Mouse (Mus musculus): Measurements from ENCODE around the gene Dnah5.
"Not testable (repeated sequence)": the region's sequence is repeated elsewhere in the genome, so short reads cannot be mapped to it uniquely, and the experiment has no call there.

Gene Dnah5

DNA sequence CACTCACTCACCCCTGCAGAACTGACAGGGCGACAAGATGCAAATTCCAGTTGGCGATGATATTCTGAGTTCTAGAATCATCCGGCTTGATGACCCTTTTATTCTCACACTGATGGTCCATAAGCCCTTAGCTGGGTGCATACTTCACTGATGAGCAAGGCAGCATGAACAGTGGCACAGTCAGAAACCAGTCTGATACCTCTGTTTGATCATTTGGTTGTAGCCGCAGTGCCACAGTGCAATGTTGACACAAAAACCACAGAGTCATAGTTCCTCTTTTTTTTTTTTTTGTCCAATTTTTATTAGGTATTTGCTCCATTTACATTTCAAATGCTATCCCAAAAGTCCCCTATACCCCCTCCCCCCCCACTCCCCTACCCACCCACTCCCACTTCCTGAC lies 95.9 kb downstream of the Dnah5 start:
- DNase-seq (ENCODE audit: low spot score in 2 of 2), result no peak

DNA sequence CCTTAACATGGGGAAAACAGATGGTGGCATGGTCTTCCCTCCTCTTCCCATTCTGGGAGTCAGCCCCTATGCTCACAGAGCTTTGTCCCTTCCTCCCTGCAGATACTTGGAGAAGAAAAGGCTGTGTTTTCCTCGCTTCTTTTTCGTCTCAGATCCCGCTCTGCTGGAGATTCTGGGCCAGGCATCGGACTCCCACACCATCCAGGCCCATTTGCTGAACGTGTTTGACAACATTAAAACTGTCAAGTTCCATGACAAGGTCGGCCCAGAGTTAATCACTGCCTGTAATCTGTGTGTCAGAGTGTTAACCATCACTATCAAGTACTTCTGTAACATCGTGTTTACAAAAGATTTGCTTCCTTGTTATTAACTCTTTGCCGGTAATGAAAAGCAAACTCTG lies 103.6 kb downstream of the Dnah5 start:
- no peak for DNase-seq (ENCODE audit: low spot score in 2 of 2)

DNA sequence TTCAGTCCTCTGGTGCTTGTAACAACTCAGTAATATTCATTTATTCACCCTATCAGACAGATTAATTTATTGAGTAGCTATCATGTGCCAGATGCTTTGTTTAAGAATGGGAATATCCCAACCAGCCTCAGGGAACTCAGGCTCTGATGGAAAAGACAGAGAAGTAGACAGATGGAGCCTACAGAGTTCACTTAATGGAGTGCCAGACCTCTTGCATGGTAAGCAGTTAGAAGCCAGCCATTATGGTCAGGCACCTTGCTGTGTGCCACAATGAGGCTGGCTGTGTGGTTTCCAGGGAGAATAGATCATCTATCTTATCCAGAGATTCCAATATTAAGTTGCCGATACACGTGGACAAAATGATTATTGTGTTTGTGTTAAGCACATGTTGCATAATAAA lies 104.3 kb downstream of the Dnah5 start:
- no peak for DNase-seq (ENCODE audit: low spot score in 2 of 2)

DNA sequence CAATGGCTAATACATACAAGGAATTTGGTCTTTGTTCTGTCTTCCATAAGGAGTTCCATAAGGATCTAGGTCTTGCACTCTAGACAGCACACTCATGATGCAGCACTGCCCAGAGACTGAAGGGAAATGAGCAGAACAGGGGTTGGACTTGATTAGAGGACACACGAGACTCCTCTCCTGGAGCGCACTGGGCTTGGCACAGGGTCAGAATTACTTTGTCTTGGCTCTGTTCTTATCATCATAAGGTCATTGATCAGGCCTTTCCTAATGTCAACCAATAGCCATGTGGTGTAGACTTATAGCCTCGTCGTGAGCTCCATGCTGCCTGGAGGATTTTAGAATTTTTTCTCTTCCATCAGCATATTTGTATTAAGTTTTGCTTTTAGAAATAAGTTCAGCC lies 107.0 kb downstream of the Dnah5 start:
- no peak for DNase-seq (ENCODE audit: low spot score in 2 of 2)

DNA sequence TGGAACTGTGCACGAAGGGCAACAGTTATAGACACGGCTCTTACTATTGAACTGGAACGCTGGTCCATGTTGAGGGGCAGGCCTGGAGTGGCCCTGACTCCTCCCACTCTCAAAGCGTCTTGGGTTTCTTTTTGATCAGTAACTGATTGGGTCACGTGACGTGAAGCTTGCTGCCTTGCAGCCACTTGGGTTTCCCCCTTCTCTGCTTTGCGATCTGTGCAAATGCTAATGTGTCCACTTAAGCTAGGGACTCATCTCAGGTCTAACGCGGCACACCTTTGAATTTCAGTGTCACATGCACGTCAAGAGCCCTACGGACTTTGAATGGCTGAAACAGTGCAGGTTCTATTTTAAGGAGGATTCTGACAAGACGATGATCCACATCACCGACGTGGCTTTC lies 109.9 kb downstream of the Dnah5 start:
- DNase-seq (ENCODE audit: low spot score in 2 of 2), result no peak

DNA sequence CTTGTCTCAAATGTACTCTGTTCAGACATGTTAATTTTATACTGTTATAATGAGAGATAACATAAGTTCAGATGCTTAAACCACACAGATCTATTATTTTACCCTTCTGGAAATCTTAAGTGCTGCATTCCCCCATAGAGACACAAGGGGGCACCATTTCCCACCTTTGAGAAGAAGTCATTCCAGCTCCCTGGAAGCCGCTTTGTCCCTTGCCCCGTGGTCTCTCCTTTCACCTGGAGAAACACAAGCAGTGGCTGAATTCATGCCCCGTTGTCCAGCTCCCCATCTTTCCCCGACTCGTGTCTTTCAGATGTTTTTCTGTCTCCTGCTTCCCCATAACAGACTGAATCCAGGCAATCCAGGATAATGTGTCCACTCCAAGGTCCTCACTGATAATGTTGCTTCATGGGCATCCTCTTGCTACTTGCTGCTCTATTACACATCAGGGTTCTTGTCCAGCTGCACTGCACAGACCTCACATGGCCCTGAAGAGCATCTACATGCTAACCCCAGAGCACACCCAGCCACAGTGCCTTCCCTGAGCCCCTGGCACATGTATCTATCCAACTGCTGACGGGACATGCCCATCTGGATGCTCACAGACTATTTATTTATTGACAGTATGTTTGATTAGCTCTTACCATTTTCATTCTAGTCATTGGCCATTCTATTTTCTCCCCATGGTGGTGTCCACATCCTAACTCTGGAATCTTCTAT lies 112.4 kb downstream of the Dnah5 start:
- peak; percentile 7 to 20 for DNase-seq (ENCODE audit: low spot score in 2 of 2)

DNA sequence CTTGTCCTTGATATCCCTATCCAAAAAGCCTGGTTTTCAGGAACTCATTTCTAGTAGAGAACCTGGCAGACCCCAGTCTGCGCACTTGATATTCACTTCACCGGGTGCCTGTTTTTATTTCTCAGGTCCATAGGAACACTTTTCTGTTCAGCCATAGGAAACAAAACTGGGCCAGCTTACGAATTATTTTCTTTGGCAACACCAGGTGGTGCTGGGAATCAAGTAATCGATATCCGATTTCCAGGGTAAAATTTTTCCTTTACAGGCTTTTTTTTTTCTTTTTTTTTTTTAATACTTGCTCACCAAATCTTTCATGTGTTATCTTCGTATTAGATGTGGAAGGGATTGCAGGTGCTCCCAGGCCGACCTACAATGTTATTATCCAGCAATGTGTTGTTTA lies 119.0 kb downstream of the Dnah5 start:
- no peak for DNase-seq (ENCODE audit: low spot score in 2 of 2)

DNA sequence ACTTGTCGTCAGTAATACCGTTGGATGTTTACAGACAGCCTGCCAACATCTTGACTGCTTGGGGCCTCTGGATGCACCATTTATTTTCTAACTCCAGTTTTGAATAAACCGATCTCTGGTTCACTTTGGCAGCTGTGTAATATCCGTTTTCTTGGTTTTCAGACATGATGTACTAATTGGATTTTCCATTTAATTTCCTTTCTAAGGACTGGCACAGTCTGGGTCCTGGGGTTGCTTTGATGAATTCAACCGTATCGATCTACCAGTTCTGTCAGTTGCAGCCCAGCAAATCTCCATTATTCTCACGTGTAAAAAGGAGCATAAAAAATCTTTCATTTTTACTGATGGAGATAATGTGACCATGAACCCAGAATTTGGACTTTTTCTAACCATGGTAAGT lies 123.4 kb downstream of the Dnah5 start:
- no peak for DNase-seq (ENCODE audit: low spot score in 2 of 2)

DNA sequence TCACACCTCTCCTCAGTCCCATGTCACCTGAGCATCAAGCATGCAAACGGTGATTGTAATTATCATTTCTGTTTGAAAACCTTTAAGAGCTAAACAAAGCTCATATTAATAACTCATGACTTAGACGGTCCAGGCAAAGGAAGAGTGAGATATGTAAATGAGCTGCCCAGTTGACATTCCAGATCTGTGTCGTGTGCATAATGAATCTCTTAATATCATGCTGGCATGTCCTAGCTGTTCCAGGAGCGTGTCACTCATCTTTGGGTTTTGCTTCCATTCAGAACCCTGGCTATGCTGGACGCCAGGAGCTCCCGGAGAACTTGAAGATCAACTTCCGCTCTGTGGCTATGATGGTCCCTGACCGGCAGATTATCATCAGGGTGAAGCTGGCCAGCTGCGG lies 123.9 kb downstream of the Dnah5 start:
- DNase-seq (ENCODE audit: low spot score in 2 of 2), result no peak

DNA sequence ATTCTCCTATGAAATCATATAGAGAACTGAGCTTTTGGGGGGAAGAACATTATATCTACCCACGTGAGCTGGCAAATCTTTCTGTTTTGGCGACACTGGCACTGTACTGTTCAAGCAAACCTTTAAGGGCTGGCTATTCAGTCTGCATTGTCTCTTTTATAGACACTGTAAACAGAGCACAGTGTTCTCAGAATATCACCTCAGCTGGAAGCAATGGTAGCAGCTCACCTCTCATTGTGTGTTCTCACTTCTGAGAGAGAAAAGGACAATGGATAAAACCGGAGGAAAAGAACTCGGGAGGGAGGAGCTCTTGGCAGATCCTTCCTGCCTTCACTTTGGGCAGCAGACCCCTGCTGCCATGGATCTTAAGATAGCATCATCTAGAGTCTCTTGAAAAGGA lies 137.6 kb downstream of the Dnah5 start:
- no peak for DNase-seq (ENCODE audit: low spot score in 2 of 2)

DNA sequence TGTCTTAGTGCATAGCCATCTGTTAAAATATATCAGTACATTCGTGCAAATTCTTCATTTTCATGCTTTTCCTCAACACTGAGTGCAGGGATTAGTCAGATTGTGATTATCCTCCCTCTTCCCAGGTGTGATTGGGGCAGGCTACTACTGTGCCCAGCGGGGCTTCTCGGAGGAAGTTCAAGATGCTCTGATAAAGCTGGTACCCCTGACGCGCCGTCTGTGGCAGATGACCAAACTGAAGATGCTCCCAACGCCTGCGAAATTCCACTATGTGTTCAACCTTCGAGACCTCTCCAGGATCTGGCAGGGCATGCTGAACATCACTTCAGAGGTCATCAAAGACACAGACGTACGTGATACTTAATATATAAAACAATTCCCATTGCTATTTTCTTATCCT lies 164.0 kb downstream of the Dnah5 start:
- DNase-seq (ENCODE audit: low spot score in 2 of 2), result no peak

DNA sequence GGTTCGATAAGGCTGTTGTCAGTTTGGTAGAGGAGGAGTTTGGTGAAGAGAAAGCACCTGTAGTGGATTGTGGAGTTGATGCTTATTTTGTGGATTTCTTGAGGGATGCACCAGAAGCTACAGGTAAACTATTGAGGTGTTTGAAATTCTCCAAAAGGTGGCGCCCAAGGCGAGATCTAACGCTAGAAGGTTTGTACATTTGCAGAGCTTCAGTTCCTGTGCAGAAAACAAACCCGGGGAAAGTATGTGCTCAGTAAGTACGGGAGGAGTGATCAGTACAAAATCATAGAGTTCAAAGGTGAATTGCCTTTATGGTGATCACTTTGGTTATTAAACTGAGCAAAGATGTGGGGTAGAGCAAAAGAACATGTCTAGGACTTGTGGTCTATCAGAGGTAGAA lies 166.9 kb downstream of the Dnah5 start:
- DNase-seq (ENCODE audit: low spot score in 2 of 2), result no peak

DNA sequence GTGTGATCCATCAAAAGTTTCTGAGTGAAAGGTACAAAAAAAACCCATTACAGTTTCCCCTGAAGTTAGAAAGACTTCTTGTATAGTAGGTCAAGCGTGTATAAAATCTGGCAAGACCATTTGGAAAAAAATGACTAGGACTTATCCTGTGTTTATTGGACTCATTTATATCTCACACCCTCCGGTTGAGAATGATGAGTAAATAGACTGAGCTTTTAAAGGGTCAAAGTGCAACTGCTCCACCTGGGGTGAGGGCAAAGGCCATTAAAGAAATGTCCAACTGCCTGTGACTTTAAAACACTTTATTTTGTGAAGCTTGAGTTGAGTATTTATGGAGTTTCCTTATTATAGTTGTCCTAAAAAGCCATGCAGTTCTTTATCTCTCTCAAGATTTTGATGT lies 168.0 kb downstream of the Dnah5 start:
- no peak for DNase-seq (ENCODE audit: low spot score in 2 of 2)

DNA sequence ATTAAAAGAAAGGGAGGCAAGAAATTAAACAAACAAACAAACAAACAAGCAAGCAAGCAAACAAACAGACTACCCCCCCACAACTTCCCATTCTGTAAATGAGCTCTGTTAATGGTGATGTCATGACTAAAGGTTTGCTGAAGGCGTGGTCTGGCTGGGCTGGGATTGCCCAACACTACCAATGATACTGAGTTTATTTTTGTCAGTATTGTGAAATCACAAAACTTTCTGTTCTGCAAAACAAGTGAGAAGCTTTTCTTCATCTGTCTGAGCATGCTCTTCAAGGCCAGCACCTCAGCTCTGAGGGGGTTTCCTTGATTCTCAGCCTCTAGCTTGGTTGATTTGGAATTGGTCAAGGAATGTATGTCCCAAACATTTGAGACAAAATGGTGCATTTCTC lies 170.8 kb downstream of the Dnah5 start:
- DNase-seq (ENCODE audit: low spot score in 2 of 2), result no peak

DNA sequence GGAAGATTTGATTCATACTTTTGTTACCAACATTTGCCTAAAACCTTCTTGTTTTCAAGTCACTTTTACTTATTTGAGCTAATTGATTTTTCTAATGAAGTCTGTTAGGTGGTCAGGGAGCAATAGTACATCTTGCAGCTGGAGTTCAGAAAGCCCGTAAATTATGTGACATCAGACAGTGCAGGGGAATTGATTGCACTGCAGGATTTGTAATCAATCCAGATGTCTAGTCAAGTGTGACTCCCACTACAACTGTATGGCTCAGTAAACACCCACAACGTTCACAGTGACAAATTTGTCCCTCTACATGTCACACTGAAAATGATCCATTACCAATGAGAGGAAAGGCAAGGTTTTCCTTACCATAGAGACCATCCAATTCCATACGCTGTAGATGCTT lies 177.4 kb downstream of the Dnah5 start:
- no peak for DNase-seq (ENCODE audit: low spot score in 2 of 2)

DNA sequence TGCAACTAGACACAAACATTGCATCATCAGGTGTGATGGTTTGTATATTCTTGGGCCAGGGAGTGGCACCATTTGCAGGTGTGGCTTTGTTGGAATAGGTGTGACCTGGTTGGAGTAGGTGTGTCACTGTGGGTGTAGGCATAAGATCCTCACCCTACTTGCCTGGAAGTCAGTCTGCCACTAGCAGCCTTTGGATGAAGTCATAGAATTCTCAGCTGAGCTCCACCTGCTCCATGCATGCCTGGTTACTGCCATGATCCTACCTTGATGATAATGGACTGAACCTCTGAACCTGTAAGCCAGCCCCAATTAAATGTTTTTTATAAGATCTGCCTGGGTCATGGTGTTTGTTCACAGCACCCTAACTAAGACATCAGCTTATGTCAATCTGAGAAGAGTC lies 190.2 kb downstream of the Dnah5 start:
- not testable (repeated sequence) for DNase-seq (ENCODE audit: low spot score in 2 of 2)

DNA sequence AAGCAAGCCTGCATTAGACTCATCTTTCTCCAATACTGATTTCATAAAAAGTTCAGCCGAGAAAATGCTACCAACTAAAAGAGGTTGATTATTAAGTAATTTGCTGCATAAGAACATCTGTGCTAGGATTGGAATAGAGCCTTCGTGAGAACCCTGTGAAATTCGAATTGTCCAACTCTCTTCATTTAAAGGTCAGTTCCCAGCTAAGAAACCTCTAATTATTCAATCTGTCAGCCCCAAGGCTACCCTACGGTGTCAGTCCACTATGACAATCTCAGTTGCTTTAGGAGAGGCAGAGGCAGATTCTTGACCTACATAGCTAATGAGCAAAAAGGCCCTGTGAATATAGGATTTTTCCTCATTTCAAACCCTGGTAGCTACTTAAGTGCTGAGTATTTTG lies 191.9 kb downstream of the Dnah5 start:
- no peak for DNase-seq (ENCODE audit: low spot score in 2 of 2)

DNA sequence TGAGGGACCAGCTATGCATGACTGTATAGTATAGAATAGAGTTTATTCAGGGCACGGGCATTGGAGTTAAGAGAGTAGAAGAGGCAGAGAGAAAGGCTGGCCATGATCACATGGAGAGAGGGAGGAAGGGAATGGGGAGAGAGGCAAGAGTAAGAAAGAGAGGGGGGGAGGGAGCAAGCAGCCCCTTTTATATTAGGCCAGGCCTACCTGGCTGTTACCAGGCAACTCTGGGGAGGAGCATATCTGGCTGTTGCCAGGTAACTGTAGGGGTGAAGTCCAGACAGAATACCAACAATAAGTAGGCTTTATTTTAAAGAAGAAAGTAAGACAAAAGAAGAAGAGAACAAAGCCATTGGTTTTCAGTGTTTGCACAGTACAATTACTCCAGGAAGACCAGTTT lies 194.9 kb downstream of the Dnah5 start:
- DNase-seq (ENCODE audit: low spot score in 2 of 2), result no peak

DNA sequence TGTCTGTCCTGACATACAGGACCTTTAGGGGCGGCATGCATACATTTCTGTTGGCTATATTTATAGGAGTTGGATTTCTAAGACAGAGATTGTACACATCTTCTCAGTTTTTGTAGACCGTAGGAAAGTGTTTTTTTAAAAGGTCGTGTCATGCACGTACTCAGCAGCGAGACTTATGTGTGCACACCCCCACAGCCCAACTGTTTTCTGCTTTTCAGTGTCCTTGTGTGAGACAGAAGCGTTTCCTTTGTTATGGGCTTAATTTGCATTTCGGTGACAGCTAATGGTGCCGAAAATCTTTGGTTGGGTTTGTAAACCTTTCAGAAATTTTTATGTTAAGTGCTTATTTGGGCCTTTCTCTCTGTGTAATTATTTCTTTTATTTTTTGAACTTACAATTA lies 195.7 kb downstream of the Dnah5 start:
- DNase-seq (ENCODE audit: low spot score in 2 of 2), result peak in 1 of 2 experiments; percentile 2

DNA sequence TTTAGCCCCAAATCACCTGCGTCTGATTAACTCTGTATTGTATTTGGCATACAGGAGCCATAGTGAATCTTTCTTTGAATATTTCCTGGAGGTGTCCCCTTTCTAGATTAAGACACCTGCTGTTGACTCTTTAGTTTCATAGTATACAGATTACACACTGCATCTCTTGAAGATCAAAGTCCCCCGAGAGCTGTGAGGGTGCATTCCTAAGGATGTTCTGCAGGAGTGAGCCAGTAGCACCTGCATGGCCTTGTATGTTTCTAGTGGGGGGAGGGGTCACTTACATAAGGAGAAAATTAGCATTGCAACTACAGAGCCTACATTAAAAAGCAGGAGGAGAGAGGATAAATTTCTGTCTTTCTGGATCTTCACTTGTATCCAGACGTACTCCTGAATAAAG lies 201.1 kb downstream of the Dnah5 start:
- no peak for DNase-seq (ENCODE audit: low spot score in 2 of 2)

DNA sequence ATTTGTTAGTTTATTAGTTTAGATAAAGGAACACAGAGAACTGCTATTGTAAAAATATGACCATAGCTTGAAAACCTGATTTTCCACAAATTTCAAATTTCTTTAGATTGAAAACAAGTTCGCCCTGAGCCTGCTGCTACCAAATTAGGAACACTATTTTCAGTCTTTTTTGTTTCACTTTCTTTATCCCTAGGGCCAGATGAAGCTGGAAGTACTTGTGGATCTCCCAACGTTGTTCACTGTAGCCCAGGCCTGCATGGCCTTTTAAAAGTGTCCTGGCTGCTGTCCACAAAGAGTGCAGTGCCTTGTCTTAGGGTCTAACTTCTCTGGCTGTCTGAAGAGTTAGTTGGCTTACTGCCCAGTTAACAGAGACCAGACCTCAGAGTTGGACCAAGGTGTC lies 201.6 kb downstream of the Dnah5 start:
- no peak for DNase-seq (ENCODE audit: low spot score in 2 of 2)

DNA sequence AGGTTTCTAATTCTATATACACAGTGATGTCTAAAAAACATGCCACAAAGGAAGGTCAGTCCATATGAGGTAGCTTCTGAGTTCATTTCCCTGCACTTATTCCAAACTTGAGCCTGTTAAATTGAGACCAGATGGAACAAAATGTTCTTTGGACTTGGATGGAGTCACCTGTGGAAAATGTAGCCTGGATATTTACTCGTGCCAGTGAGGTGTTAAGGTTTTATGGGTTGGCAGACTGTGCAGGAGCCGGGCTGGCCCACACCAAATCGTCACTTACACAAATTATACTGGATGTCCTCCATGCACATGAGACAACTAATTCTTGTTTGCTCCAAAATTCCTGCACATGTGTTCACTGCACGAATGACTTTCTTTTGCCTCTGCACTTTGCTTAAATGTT lies 236.2 kb downstream of the Dnah5 start:
- no peak for DNase-seq (ENCODE audit: low spot score in 2 of 2)

DNA sequence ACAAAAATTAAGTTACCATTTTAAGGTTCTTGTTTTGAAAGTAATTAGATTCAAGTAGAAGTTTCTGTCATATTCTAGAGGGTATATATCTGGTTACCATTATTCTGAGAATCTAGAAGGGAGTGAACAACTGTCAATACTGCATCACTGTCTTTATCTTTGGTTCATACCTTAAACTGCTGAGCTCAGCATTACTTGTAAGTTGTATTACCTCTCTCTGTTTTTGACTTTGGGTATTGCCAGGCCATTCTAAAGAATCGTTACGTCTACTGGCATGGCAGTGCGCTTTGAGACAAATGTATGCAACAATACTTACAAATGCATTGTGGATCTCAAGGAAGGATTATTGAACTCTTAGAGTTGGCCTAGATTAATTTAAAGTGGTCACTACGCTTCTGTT lies 240.9 kb downstream of the Dnah5 start:
- no peak for DNase-seq (ENCODE audit: low spot score in 2 of 2)

DNA sequence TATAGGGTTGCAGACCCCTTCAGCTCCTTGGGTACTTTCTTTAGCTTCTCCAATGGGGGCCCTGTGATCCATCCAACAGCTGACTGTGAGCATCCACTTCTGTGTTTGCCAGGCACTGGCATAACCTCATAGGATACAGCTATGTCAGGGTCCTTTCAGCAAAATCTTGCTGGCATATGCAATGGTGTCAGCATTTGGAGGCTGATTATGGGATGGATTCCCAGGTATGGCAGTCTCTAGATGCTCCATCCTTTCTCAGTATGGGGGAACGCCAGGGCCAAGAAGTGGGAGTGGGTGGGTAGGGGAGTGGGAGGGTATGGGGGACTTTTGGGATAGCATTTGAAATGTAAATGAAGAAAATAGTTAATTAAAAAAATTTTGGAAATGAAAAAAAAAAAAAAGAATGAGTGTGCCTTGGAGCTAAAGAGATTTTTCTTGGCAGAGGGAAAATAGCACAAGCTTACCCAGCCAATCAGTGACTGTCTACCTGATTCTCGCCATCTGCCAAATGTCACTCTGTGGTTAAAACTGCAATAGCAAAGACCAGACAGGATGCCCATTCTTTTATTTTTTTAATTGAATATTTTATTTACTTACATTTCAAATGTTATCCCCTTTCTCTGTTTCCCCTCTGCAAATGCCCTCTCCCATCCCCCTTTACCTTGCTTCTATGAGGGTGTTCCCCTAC lies 257.7 kb downstream of the Dnah5 start:
- DNase-seq (ENCODE audit: low spot score in 2 of 2), result not testable (repeated sequence)
